Mouse (Mus musculus): ENCODE results near the gene Zfp58. TPM values are rescaled to one million over a fixed set of nuclear protein-coding genes. Genes with fewer than 3 reads are reported as not detected.
"Not testable (repeated sequence)": the region's sequence is repeated elsewhere in the genome, so short reads cannot be mapped to it uniquely, and the experiment has no call there.

Zfp58 gene
- total RNA-seq (2021): 5.6 and 6.7 TPM in 2 replicates
- long read RNA-seq, experiment 1, transcript Zfp58-201 (4 exons, 2,391 nt): major isoform, 6 of 7 reads
- long read RNA-seq, experiment 1, partial matches to known transcripts: 0 of 7 reads
- long read RNA-seq, experiment 1, other reads (novel, unspliced or antisense): 1 of 7 reads
- long read RNA-seq, experiment 2, partial matches to known transcripts: 0 of 1 reads
- long read RNA-seq, experiment 2, other reads (novel, unspliced or antisense): 1 of 1 reads

DNA sequence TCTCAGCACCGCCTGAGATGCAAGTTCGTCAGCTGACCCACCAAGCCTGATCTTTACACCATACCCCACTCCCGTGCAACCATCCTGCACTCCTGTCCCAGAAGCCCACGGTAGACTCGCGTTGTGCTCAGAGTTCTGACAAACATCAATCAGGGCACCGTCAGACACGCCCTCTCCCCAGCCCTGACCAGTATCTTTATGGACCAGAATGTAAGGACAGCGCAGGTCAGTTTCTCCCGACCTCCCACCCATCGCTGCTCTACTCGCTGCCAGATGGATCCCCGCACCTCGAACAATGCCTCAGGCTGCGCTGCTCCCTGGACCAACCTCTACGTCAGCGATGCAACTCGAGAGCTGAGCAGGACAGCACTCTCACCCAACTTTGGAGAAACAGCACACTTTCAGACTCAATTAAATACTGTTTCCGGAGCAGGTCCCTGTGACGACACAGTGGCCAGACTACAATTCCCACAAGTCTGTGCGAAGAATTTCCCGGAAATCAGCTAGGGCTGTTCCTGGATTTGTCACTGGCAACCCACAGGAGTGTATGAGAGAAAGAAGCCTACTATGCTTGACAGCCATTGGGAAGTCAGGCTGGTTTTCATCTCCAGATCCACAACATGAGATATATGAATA is at the start of gene Zfp58:
Zfp58 (minus strand) TSS at position 472 of the 636 bp plus-strand sequence.
- DNase-seq: peak; percentile 87

DNA sequence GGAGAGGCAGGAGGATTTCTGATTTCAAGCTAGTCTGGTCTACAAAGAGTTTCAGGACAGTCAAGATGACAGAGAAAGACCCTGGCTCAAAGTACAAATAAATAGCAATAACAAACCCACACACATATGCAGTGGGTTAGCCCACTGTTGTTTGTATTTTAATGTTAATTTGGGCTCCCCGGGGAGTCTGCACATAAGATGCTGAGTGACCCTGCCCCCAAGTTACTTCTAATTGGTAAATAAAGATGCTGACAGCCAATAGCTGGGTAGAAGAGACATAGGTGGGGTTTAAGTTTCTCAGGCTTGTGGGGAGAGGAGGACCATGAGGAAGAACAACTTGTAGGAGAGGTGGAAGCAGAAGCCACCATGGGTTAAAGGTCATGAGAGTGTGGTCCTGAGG is 45.6 kb upstream of the Zfp58 start:
- no peak for DNase-seq

GRCm38 (mm10) chr13:67527049-67527730 is 26.8 kb upstream of the Zfp58 start:
- DNase-seq: no peak

DNA sequence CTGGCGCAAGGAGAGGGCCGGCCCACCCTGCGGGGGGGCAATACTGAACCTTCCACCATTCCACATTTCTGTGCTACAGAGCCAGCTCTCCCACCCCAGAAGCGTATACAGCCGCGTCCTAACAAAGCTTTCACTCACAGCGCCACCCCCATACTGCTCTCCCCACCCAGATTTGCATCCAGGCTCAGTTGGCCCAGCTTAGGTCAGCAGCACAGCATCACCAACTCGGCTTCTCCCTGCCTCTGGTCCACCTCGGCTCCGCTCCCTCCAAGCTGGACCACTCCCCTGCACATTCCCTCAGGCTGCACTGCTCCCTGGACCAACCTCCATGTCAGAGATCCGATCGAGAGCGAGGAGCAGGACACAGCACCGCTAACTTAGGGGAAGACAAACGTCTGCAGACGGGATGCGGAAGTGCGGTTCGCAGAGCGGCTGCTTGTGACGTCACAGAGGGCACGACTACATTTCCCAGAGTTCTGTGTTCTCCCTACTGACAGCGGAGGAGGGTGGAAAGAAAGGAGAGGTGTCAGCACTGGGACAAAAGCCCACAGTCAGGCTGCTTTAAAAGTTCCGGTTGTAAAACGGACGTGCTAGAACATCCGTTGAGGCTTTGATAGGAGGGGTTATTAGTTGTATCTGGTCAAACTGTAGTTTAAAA is 25.5 kb upstream of the Zfp58 start, which contains the start of the genes Gm26965 and Zfp87:
Gm26965 (minus strand) TSS at position 399 of the 658 bp plus-strand sequence.
Zfp87 (minus strand) TSS at position 425 of the 658 bp plus-strand sequence.
- DNase-seq: peak; percentile 94

DNA sequence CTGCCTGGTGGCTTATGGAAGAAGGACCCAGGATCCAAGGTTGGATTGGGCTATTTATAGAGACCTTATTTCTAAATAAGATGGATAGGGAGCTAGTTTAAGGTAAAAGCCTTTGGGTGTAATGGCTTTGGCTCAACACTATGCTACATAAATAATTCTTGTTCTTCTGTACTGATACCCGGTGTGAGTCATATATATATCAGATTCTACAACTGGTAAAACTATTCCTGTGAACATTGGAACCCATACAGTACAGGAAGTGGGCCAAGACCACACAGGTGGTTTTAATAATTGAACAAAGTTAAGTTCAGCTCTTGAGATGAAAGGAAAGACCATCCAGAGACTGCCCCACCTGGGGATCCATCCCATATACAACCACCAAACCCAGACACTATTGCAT is 553 bp upstream of the Zfp58 start:
- no peak for DNase-seq

GRCm38 (mm10) chr13:67495631-67496030 is 4.7 kb downstream of the Zfp58 start:
- no peak for DNase-seq

DNA sequence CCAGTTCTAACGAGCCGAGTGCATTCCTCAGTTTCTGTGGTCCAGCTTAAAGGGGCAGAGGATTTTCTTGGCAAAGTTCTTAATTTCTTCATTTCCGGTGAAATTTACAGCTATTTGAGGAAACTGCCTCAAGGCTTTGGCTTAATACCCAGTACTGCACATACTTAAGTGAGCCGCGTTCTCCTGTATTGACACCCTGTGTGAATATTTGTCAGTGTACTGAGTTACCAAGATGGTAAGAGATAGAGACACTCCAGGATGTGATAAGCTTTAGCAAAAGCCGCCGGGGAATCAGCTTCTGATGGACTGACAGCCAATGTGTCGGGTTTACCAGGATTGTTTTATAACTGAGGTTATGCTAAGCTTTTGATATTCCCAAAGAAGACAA is 15.9 kb downstream of the Zfp58 start:
- no peak for DNase-seq

- peak; percentile 87 for DNase-seq
These were observed 16.5 kb downstream of the Zfp58 start, which contains the start of gene Zfp874b for GRCm38 (mm10) chr13:67483625-67484423. Gene Zfp874b, minus strand, starts transcription at chr13:67484258.

GRCm38 (mm10) chr13:67481528-67481927 is 18.8 kb downstream of the Zfp58 start:
- no peak for DNase-seq

GRCm38 (mm10) chr13:67469274-67469673 is 31.1 kb downstream of the Zfp58 start:
- DNase-seq: no peak

DNA sequence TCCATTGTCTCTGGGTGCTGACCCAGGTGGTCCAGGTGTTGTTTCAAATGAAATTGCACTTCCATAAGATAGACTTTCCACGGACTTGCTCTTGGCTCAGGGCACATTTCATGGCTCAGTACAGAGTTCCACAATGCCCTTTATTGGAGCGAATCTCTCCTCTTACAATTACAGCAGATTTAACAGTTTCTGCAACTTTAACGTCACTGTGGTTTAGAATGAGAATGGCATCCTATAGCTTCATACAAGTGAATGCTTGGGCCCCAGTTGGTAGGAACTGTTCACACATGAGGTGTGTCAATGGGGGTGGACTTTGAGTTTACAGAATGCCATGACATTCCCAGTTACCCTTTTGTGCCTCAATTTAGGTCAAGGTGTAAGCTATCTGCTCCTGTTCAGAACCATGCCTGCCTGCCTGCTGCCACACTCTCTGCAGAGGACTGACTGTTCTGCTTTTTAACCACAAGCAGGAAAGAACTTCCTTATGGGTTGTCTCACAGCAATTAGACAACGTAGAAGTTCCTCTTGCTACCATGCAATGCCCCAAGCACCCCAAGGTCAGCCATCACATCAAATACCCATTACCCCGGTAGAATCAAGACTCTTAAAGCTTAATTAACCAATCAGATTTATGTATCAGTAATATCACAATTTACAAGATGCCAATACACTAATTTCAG is 36.7 kb downstream of the Zfp58 start:
- DNase-seq: not testable (repeated sequence)

- peak; percentile 13 for DNase-seq
These were observed 48.4 kb downstream of the Zfp58 start for GRCm38 (mm10) chr13:67452021-67452309.

DNA sequence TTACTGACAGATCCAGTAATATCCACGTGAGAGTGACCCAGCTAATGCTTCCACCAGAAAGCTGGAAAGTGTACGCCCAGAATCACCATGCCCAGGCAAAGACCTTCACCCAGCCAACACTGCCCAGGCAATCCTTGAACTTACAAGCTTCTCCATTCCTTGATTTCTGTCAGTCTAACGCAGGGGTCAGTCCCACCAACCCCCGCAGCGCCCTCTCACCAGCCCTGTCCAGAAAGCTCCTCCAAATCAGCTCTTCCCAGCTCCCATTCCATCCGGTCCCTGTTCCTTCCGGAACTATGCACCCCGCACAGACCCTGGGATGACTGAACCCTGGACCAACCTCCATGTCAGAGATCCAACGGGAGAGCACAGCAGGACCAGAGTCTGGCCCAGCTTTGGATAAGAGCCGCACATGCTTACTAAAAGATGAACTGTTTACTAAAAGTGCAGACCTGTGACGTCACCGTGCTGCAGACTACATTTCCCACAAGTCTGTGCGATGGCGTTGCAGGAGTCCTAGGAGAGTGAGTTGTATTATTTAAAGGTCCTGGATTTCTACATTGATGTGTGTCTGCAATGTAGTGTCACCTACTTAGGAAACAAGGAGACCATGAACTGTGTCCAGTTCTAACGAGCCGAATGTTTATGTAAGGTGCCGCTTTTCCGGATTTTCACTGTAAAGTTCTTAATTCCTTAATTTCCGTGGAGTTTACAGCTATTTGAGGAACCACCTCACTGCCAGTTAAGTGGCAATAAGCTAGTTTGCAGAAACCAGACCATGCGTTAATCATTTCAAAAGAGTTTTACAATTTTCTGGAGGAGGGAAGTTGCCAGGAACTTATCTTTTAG is 49.0 kb downstream of the Zfp58 start, which contains the start of gene Zfp874a:
Zfp874a (minus strand) TSS at position 453 of the 849 bp plus-strand sequence.
- DNase-seq: peak; percentile 92

Other genes with a start within 250 kb of the Zfp58 start
- gene Zfp458, start 222.1 kb downstream of the Zfp58 start, total RNA-seq (2021): 3.7 and 3.8 TPM in 2 replicates
- 3.7 and 3.8 TPM in 2 replicates for gene Zfp457, start 194.1 kb downstream of the Zfp58 start, total RNA-seq (2021)
- gene Zfp595, start 168.0 kb downstream of the Zfp58 start, total RNA-seq (2021): 4.4 and 5.3 TPM in 2 replicates
- gene Gm28044, start 140.0 kb downstream of the Zfp58 start, total RNA-seq (2021): 1.1 and 3.3 TPM in 2 replicates
- 2.7 and 4.0 TPM in 2 replicates for gene Zfp953, start 139.9 kb downstream of the Zfp58 start, total RNA-seq (2021)
- 1.2 TPM in 1 of 2 replicates, not detected in the other for gene Gm28041, start 124.8 kb downstream of the Zfp58 start, total RNA-seq (2021)
- gene Zfp456, start 124.7 kb downstream of the Zfp58 start, total RNA-seq (2021): 1.4 and 3.5 TPM in 2 replicates
- gene Zfp429, start 100.7 kb downstream of the Zfp58 start, total RNA-seq (2021): 3.5 and 5.0 TPM in 2 replicates
- 0.71 TPM in 1 of 2 replicates, not detected in the other for gene Zfp459, start 79.1 kb downstream of the Zfp58 start, total RNA-seq (2021)
- 13.5 and 14.5 TPM in 2 replicates for gene Zfp874a, start 48.9 kb downstream of the Zfp58 start, total RNA-seq (2021)
- gene Zfp874b, start 16.3 kb downstream of the Zfp58 start, total RNA-seq (2021): 14.7 and 18.2 TPM in 2 replicates
- gene Gm26965, start 25.6 kb upstream of the Zfp58 start, total RNA-seq (2021): 0.33 TPM in 1 of 2 replicates, not detected in the other
- 15.6 and 23.4 TPM in 2 replicates for gene Zfp87, start 25.6 kb upstream of the Zfp58 start, total RNA-seq (2021)
- gene Zfp748, start 53.3 kb upstream of the Zfp58 start, total RNA-seq (2021): 7.6 and 7.8 TPM in 2 replicates
- gene Zfp729b, start 109.2 kb upstream of the Zfp58 start, total RNA-seq (2021): 6.3 and 6.6 TPM in 2 replicates
- 1.3 and 2.3 TPM in 2 replicates for gene Gm49345, start 137.2 kb upstream of the Zfp58 start, total RNA-seq (2021)
- gene Zfp729a, start 137.2 kb upstream of the Zfp58 start, total RNA-seq (2021): 6.0 and 6.9 TPM in 2 replicates
- 8.4 and 11.7 TPM in 2 replicates for gene Zfp738, start 186.5 kb upstream of the Zfp58 start, total RNA-seq (2021)
- gene Zfp65, start 228.6 kb upstream of the Zfp58 start, total RNA-seq (2021): 8.1 and 14.6 TPM in 2 replicates

Measured in adrenal gland, postnatal 14 days (tissue).